Mouse (Mus musculus): ENCODE measurements around the gene Lhx6.

DNA sequence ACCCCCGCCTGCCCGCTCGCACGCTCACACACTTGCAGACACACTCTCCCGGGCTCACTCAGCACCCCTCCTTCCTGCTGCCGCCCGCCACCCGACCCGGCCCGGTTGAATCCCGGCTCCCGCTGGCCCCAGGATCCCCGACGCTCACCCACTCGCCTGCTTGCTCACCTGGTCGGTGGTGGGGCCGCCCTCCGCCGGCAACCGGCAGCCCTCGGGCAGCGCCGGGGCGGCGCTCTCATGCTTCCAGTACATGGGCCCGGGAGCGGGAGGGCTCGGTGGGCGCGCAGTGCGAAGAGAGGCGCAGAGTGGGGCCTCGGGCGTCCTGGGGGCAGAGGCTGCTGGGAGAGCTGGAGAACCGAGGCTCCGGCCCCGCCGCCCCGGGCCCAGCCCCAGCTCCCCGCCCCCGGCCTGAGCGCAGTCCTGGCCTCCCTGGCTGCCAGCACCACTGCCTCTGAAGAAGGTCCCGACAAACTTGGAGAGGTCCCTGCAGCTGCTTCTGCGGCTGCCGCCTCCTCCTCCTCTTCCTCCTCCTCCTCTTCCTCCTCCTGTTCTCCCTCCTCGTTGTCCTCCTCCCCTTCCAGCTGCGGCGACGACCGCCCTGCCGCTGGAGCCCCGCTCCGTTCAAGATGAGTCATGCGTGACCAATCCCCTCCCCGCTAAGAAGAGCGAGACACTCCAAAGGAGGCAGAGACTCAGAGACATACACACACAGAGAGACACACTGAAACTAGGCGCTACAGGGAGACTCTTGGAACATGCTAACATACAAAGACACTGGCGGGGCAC, at the start of gene Lhx6:
- TF ChIP-seq CTCF (IDR thresholded peaks at IDR 0.05; ENCODE audit: extremely low read depth, insufficient read depth, insufficient read length, insufficient replicate concordance) (no peak), POLR2A (IDR thresholded peaks at IDR 0.05; ENCODE audit: low read depth, low read length) (no peak)

All from spleen, adult 2 months (tissue).